Mouse (Mus musculus) megakaryocyte, embryonic 14.5 days (primary cell): Measurements from ENCODE around the gene Epb41l3. TPM values are rescaled to one million over a fixed set of nuclear protein-coding genes. Genes with fewer than 3 reads are reported as not detected.
A peak's percentile ranks its signal among the peaks of the same experiment; 100 is the strongest.

Source experiments
- H3K27me3 ChIP-seq: replicated peaks from 2 replicates; pipeline ENCODE3; 2012; ENCODE audit warnings: inconsistent platforms
- H3K36me3 ChIP-seq: replicated peaks from 2 replicates; pipeline ENCODE3; 2012; ENCODE audit warnings: low read length, inconsistent platforms, mixed read lengths
- H3K4me1 ChIP-seq: 2 replicates; pipeline ENCODE4 v1.6.1; 2012; ENCODE audit warnings: inconsistent platforms
- H3K4me3 ChIP-seq: replicated peaks from 2 replicates; pipeline ENCODE3; 2012; ENCODE audit warnings: moderate library complexity, mild to moderate bottlenecking, inconsistent platforms
- H3K9me3 ChIP-seq: 2 replicates; pipeline ENCODE4 v1.6.1; 2012; ENCODE audit warnings: inconsistent platforms
- FLI1 ChIP-seq: IDR thresholded peaks from 2 replicates; pipeline ENCODE4 v1.6.1; 2012; ENCODE audit warnings: low read length, inconsistent platforms, mixed read lengths
- GATA1 ChIP-seq: IDR thresholded peaks from 3 replicates; pipeline ENCODE4 v1.6.1; 2012; ENCODE audit warnings: mixed read lengths, low read length, inconsistent platforms, borderline replicate concordance
- polyA plus RNA-seq: library from polyadenylated mRNA; stranded (reverse); fragments of >175 nt; gene quantifications from 2 replicates; pipeline ENCODE4 v1.2.3, GENCODE M21; 2012; ENCODE audit warnings: low replicate concordance; ENCODE audit not compliant: insufficient read depth

Epb41l3 gene
- polyA plus RNA-seq, 1 experiment: 1.7 TPM

DNA sequence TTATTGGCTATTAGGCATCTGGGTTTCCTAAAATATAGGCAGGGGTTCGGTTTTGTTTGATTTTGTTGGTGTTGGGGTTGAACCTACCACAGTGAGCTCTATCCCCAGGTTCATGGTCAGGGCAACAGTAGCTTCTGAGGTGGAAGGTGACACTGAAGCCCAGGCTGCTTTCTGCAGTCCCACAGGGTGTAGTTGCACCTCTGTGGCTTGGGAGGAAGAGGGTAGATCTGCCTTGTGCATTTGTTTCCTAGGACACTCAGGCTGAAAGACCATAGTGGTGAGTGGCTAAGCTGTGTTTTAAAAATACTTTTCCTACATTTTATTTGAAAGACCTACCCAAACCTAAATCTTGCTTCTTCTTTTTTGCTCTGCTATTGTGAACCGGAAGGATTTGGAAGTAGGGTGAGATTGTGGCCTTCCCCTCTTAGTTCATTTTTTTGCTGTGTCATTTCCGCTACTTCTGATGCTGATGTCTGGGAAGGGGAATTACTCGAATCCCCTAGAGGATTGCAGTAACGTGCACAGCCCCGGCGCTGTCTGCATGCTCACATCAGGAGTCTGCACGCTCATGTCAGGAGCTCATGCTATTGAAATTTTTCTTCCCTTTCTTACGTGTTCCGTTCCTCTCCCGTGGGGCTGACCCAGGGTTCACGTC, 105.5 kb downstream of the Epb41l3 start:
- H3K4me3 ChIP-seq: peak overlapping the region; percentile 18
- H3K4me1 ChIP-seq: peaks cover 7% of the 10 kb centered on the region
- TF ChIP-seq FLI1: no peak
- no peak for TF ChIP-seq GATA1
- H3K9me3 ChIP-seq: peaks cover 32% of the 10 kb centered on the region
- no peaks in the 10 kb centered on the region for H3K36me3 ChIP-seq
- no peaks in the 10 kb centered on the region for H3K27me3 ChIP-seq

DNA sequence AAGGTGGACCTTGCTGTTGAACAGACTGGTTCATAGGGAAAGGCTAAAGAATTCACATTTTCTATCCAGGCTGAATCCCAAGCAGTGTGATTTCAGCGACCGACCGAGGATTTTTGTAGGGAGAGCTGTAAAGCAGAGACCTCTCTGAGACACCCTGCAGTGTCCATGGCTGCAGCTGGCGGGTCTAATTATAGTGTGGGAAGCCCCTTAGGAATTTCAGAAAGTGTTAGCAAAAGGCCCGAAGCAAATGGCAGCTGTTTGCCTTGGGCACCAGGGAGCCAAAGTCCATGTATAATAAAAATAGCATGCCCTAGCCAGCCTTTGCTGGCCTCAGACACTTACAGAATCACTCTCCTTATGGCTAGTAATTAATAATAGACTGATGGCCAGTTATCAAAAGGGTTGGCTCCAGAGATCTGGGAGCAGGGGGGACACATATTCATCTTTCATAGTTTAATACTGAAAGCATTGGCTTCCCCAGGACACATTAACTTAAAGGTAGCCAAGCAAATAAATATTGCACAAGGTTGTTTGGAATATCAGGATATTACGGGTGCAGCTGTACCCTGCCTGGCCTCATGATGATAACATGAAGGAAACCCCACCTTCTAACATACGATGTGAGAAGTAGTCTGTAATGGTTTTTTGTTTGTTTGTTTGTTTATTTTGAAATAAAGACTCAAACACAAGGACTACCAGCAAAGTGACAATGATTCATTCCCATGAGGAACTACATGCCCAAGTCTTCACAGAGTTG, 106.3 kb downstream of the Epb41l3 start:
- Histone ChIP-seq H3K36me3 (no peaks in the 10 kb centered on the region), H3K4me3 (no peak overlapping the region), H3K4me1 (peaks cover 7% of the 10 kb centered on the region), H3K9me3 (peaks cover 28% of the 10 kb centered on the region), H3K27me3 (no peaks in the 10 kb centered on the region)
- no peak for TF ChIP-seq GATA1
- TF ChIP-seq FLI1: no peak

DNA sequence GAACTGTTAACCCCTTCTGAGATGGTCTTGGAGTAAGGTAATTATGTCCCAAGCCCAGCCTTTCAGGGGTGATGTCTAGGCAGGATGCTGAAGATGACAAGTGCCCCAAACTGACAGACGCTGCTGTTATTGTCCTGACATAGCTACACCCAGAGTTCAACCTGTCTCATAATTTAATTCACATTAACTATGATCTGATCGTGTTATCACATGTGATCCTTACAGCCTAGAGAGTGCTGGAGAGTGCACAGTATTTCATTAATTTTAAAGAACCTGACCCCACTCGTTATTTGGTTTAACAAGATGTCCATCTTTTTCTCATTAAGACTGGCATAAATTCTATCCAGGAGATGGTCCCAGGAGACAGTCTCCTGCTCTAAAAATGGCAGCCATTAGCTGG, 112.3 kb downstream of the Epb41l3 start:
- no peaks in the 10 kb centered on the region for H3K36me3 ChIP-seq
- H3K4me3 ChIP-seq: no peak overlapping the region
- H3K9me3 ChIP-seq: peaks cover 2% of the 10 kb centered on the region; the same call in 1 of the 2 replicates

DNA sequence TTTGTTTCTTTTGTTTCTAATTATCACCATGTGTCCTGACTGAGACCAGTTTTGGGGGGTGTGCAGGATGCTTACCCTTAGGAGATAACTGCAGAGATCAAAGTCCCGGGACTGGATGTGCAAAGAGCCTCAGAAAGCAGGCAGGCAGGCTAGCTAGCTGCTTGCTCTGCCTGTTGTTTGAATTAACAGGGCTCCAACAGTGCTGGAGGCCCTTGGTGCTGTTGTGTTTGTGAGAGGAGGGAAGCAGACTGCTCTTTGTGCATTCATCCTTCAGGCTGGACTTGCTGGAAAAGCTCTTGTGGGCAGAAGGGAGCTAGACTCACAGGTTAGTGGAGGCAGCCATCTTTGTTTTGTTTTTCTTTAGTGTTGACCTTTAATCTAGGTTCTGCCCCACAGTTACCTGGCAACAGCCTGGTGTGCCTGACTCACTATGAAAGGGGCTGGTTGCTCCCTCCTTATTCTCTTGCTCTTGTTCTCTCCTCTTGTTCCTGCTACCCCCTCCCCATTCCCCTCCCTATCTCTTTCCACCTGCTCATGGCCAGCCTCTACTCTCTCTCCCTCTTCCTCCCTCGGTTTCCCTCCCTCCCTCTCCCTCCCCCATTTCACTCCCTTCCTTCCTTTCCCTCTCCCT, 117.5 kb downstream of the Epb41l3 start:
- TF ChIP-seq FLI1: no peak
- Histone ChIP-seq H3K9me3 (peaks cover 14% of the 10 kb centered on the region), H3K27me3 (no peaks in the 10 kb centered on the region), H3K4me1 (no peaks in the 10 kb centered on the region), H3K36me3 (no peaks in the 10 kb centered on the region), H3K4me3 (no peak overlapping the region)

More for the DNA sequence above, 112.3 kb downstream of the Epb41l3 start:
- H3K27me3 ChIP-seq: no peaks in the 10 kb centered on the region
- no peak for TF ChIP-seq GATA1
- TF ChIP-seq FLI1: no peak
- no peaks in the 10 kb centered on the region for H3K4me1 ChIP-seq

DNA sequence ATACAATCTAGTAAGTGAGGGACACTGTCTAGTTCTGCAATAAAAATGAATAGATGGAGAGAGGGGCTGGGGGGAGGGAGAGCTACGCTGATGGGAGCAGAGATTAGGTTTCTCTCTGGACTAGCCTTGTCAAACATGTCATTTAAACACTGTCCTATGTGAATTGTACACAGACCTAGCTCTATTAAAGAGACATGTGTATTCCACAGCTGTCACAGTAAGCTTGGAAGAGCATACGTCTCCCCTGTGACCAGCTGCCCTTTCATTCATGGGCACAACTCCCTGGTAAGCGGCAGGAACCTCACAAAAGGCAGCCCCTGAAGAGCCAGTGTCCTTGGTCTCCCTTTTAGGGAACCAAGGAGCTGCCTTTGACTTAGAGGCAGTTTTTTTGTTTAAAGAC, 119.1 kb downstream of the Epb41l3 start:
- no peaks in the 10 kb centered on the region for H3K4me1 ChIP-seq
- H3K9me3 ChIP-seq: peaks cover 20% of the 10 kb centered on the region
- no peaks in the 10 kb centered on the region for H3K36me3 ChIP-seq
- H3K4me3 ChIP-seq: no peak overlapping the region
- H3K27me3 ChIP-seq: no peaks in the 10 kb centered on the region
- TF ChIP-seq GATA1 (no peak), FLI1 (no peak)

DNA sequence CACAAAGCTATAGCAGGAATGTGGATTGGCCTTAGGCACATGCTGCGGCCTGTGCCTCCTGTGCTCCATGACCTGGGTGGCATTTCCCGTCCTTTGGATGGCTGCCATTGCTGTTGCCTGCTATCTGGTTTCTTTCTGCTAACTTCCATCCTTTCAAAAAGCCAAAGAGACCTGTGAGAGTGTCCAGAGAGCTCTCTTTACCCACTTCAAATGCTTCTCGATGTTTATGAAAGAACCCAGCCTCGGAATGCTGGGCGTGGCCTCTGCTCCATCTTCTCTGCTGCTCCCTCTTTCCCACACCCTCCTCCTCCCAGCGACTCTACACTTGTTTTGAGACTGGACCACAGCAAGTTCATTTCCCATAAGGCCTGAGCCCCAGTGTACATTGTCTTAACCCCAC, 120.3 kb downstream of the Epb41l3 start:
- Histone ChIP-seq H3K27me3 (no peaks in the 10 kb centered on the region), H3K9me3 (peaks cover 20% of the 10 kb centered on the region)
- TF ChIP-seq GATA1 (no peak), FLI1 (no peak)

DNA sequence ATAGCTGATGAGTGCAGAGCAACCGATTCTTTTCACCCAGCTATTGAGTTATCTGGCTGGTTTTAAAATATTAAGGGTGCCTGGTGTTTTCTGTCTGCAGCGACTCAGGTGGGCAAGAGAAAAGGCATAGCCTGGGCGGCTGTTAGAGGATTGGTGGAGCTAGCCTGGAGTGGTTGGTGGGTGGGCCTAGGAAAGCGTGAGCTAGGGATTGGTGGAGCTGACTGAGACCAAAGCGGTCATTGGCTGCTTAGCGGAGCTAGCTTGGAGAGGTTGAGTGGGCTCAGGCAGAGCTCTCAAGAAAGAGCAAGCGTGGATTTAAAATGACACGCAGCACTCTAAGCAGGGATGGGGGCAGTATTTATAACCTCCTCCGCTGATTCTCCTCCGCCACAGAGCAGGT, 121.2 kb downstream of the Epb41l3 start:
- Histone ChIP-seq H3K4me1 (no peaks in the 10 kb centered on the region), H3K4me3 (no peak overlapping the region), H3K36me3 (no peaks in the 10 kb centered on the region), H3K27me3 (no peaks in the 10 kb centered on the region), H3K9me3 (peaks cover 23% of the 10 kb centered on the region)
- TF ChIP-seq FLI1 (no peak), GATA1 (no peak)

More for the DNA sequence above, 120.3 kb downstream of the Epb41l3 start:
- no peaks in the 10 kb centered on the region for H3K36me3 ChIP-seq
- no peak overlapping the region for H3K4me3 ChIP-seq
- H3K4me1 ChIP-seq: no peaks in the 10 kb centered on the region

DNA sequence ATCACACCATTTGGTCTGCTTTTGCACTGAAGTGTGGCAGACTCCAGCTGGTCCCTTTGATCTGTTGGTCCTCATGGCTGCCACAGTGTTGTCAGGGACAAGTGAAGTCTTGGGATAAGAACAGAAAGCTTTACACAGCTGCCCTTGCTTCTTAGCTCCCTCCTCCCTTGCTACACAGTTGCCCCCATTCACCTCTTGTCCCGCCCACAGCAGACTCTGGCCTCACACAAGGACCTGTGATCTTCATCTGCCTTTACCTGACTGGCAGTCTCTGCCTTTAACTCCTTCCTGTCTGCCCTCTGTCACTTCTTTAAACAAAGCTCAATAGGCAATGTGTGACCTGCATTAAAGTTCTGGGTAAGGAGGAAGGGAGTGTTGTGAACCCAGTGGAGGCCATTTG, 123.3 kb downstream of the Epb41l3 start:
- peaks cover 25% of the 10 kb centered on the region for H3K9me3 ChIP-seq
- H3K36me3 ChIP-seq: no peaks in the 10 kb centered on the region
- no peaks in the 10 kb centered on the region for H3K4me1 ChIP-seq
- TF ChIP-seq GATA1 (no peak), FLI1 (no peak)
- H3K4me3 ChIP-seq: peak overlapping the region; percentile 23
- no peaks in the 10 kb centered on the region for H3K27me3 ChIP-seq

DNA sequence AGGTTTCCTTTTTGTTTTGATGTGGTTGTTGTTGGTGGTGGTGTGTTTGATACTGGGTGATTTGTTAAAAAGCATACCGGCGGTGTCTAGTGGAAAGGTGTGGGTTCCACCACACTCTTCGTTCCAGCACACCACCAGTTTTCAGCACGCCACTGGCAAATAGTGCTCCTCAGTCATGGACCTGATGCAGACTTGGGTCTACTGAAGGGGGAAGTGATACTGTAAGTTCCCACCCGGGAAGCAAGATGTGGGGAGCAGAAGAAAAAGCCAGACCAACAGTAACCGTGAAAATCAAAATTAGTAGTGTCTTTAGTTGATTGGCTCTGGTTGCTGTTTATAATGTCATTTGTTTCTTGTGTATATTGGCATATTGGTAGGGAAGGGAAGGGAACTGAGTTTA, 124.3 kb downstream of the Epb41l3 start:
- TF ChIP-seq FLI1 (no peak), GATA1 (no peak)
- Histone ChIP-seq H3K27me3 (no peaks in the 10 kb centered on the region), H3K4me1 (no peaks in the 10 kb centered on the region), H3K36me3 (no peaks in the 10 kb centered on the region), H3K4me3 (no peak overlapping the region), H3K9me3 (peaks cover 27% of the 10 kb centered on the region)

DNA sequence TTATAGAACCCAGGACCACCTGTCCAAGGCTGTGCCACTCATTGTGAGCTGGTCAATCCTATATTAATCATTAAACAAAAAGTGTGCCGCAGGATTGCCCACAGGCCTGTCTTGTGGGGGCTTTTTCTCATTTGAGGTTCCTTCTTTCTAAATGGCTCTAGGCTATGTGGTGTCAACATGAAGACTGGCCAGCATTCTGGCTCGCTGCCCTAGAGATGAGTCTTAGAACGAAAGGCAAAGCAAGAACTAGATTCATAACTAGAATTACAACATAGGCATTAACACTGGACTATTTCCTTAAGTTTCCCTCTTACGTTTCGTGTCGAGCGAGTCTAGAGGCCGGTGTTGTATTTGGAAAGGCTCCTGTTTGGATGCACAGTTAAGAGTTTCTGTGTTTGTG, 125.5 kb downstream of the Epb41l3 start:
- H3K36me3 ChIP-seq: no peaks in the 10 kb centered on the region
- H3K9me3 ChIP-seq: peaks cover 21% of the 10 kb centered on the region
- no peaks in the 10 kb centered on the region for H3K27me3 ChIP-seq
- no peak overlapping the region for H3K4me3 ChIP-seq
- no peaks in the 10 kb centered on the region for H3K4me1 ChIP-seq
- TF ChIP-seq FLI1: no peak
